Mouse (Mus musculus) limb, embryonic 13.5 days (tissue): ENCODE measurements around the gene Rere. TPM values are rescaled to one million over a fixed set of nuclear protein-coding genes. Genes with fewer than 3 reads are reported as not detected.

Experiments used
- ATAC-seq: fragments of 200-750 bp; cut with Nextera tagmentation; 2 replicates; pipeline ENCODE4 v1.8.0; 2017; ENCODE audit warnings: low read depth, moderate number of reproducible peaks, moderate TSS enrichment; ENCODE audit not compliant: low FRiP score
- H3K27ac ChIP-seq: fragments of 300-500 bp; sonication (generic); 2 replicates; pipeline ENCODE4 v1.5.1; 2015; ENCODE audit warnings: inconsistent platforms, mild to moderate bottlenecking, moderate library complexity
- H3K27me3 ChIP-seq: fragments of 300-500 bp; sonication (generic); 2 replicates; pipeline ENCODE4 v1.6.1; 2015; ENCODE audit warnings: mild to moderate bottlenecking, inconsistent platforms
- H3K36me3 ChIP-seq: fragments of 300-500 bp; sonication (generic); 2 replicates; pipeline ENCODE4 v1.6.1; 2015; ENCODE audit warnings: inconsistent platforms, mild to moderate bottlenecking, moderate library complexity
- H3K4me1 ChIP-seq: fragments of 300-500 bp; sonication (generic); 2 replicates; pipeline ENCODE4 v1.6.1; 2015; ENCODE audit warnings: inconsistent platforms
- H3K4me2 ChIP-seq: fragments of 300-500 bp; sonication (generic); replicated peaks from 2 replicates; pipeline ENCODE4 v1.6.1; 2015; ENCODE audit warnings: inconsistent platforms, mild to moderate bottlenecking, moderate library complexity
- H3K4me3 ChIP-seq: fragments of 300-500 bp; sonication (generic); 2 replicates; pipeline ENCODE4 v1.5.1; 2015; ENCODE audit warnings: moderate library complexity, mild to moderate bottlenecking, inconsistent platforms
- H3K9ac ChIP-seq: fragments of 300-500 bp; sonication (generic); 2 replicates; pipeline ENCODE4 v1.6.1; 2015; ENCODE audit warnings: mild to moderate bottlenecking, inconsistent platforms
- H3K9me3 ChIP-seq: fragments of 300-500 bp; sonication (generic); 2 replicates; pipeline ENCODE4 v1.6.1; 2016; ENCODE audit warnings: inconsistent platforms
- WGBS: fragments of 180-500 bp; shearing (Covaris S2); methylation state at CpG from one replicate; pipeline ENCODE4 v1.1.7; 2015; 5-methylcytosine and 5-hydroxymethylcytosine counted together
- polyA plus RNA-seq: library from polyadenylated mRNA; unstranded; fragments of >200 nt; fragmentation: Nextera tagmentation; extraction: Ambion mirVana; gene quantifications from 2 replicates; pipeline ENCODE4 v1.2.1, GENCODE M21; 2015

Gene Rere
- polyA plus RNA-seq, 1 experiment from 2014 or later: 24.2 TPM

- Histone ChIP-seq H3K4me2 (no peak overlapping the region), H3K9me3 (no peaks in the 10 kb centered on the region), H3K4me3 (no peak overlapping the region), H3K27me3 (no peaks in the 10 kb centered on the region), H3K36me3 (no peaks in the 10 kb centered on the region), H3K9ac (no peak overlapping the region), H3K4me1 (peaks cover 52% of the 10 kb centered on the region), H3K27ac (peak overlapping the region; percentile 22)
- no peak for ATAC-seq
- 66% methylated on average over 12 of the region's 12 CpGs for WGBS
Measured at GRCm38 (mm10) chr4:150454571-150455306, 173.3 kb downstream of the Rere start.

- 72% methylated on average over 1 of the region's 1 CpGs for WGBS
- H3K9ac ChIP-seq: no peak overlapping the region
- no peak for ATAC-seq
Measured at GRCm38 (mm10) chr4:150455750-150456149, 174.3 kb downstream of the Rere start.

GRCm38 (mm10) chr4:150456452-150456851, 175.0 kb downstream of the Rere start:
- Histone ChIP-seq H3K27ac (no peak overlapping the region), H3K9ac (no peak overlapping the region), H3K36me3 (no peaks in the 10 kb centered on the region), H3K27me3 (no peaks in the 10 kb centered on the region), H3K9me3 (no peaks in the 10 kb centered on the region), H3K4me1 (peaks cover 55% of the 10 kb centered on the region), H3K4me3 (no peak overlapping the region), H3K4me2 (no peak overlapping the region)
- ATAC-seq: no peak
- WGBS: 79% methylated on average over 7 of the region's 7 CpGs

More at GRCm38 (mm10) chr4:150455750-150456149, 174.3 kb downstream of the Rere start:
- H3K36me3 ChIP-seq: no peaks in the 10 kb centered on the region
- no peak overlapping the region for H3K4me2 ChIP-seq
- H3K27ac ChIP-seq: no peak overlapping the region
- H3K4me1 ChIP-seq: peaks cover 52% of the 10 kb centered on the region
- no peak overlapping the region for H3K4me3 ChIP-seq
- no peaks in the 10 kb centered on the region for H3K27me3 ChIP-seq
- no peaks in the 10 kb centered on the region for H3K9me3 ChIP-seq

GRCm38 (mm10) chr4:150456886-150457285, 175.4 kb downstream of the Rere start:
- no peak overlapping the region for H3K4me2 ChIP-seq
- H3K4me3 ChIP-seq: no peak overlapping the region
- H3K27me3 ChIP-seq: no peaks in the 10 kb centered on the region
- H3K36me3 ChIP-seq: no peaks in the 10 kb centered on the region
- peaks cover 54% of the 10 kb centered on the region for H3K4me1 ChIP-seq
- WGBS: 67% methylated on average over 2 of the region's 2 CpGs
- H3K27ac ChIP-seq: no peak overlapping the region
- H3K9ac ChIP-seq: no peak overlapping the region
- no peaks in the 10 kb centered on the region for H3K9me3 ChIP-seq
- ATAC-seq: no peak

- Histone ChIP-seq H3K9me3 (no peaks in the 10 kb centered on the region), H3K36me3 (no peaks in the 10 kb centered on the region), H3K4me2 (no peak overlapping the region), H3K4me1 (peaks cover 53% of the 10 kb centered on the region), H3K9ac (no peak overlapping the region), H3K27ac (no peak overlapping the region), H3K27me3 (no peaks in the 10 kb centered on the region), H3K4me3 (no peak overlapping the region)
- no peak for ATAC-seq
- 76% methylated on average over 4 of the region's 4 CpGs for whole genome bisulfite sequencing
Measured at GRCm38 (mm10) chr4:150457353-150457752, 175.9 kb downstream of the Rere start.

- no peak for ATAC-seq
- WGBS: 77% methylated on average over 7 of the region's 7 CpGs
- no peak overlapping the region for H3K9ac ChIP-seq
- no peaks in the 10 kb centered on the region for H3K36me3 ChIP-seq
- no peak overlapping the region for H3K27ac ChIP-seq
- H3K4me2 ChIP-seq: no peak overlapping the region
- no peaks in the 10 kb centered on the region for H3K9me3 ChIP-seq
- H3K27me3 ChIP-seq: no peaks in the 10 kb centered on the region
- H3K4me3 ChIP-seq: no peak overlapping the region
- H3K4me1 ChIP-seq: peaks cover 54% of the 10 kb centered on the region
Measured at GRCm38 (mm10) chr4:150457771-150458170, 176.3 kb downstream of the Rere start.

GRCm38 (mm10) chr4:150459022-150459794, 177.8 kb downstream of the Rere start:
- Histone ChIP-seq H3K27me3 (no peaks in the 10 kb centered on the region), H3K4me2 (no peak overlapping the region), H3K9me3 (no peaks in the 10 kb centered on the region), H3K36me3 (no peaks in the 10 kb centered on the region), H3K4me3 (no peak overlapping the region), H3K27ac (no peak overlapping the region), H3K4me1 (peaks cover 52% of the 10 kb centered on the region), H3K9ac (no peak overlapping the region)
- ATAC-seq: no peak
- 68% methylated on average over 6 of the region's 6 CpGs for WGBS

- H3K27ac ChIP-seq: no peak overlapping the region
- WGBS: 69% methylated on average over 5 of the region's 5 CpGs
- peaks cover 44% of the 10 kb centered on the region for H3K4me1 ChIP-seq
- H3K4me3 ChIP-seq: no peak overlapping the region
- no peak for ATAC-seq
- H3K36me3 ChIP-seq: no peaks in the 10 kb centered on the region
- H3K9ac ChIP-seq: no peak overlapping the region
- H3K27me3 ChIP-seq: no peaks in the 10 kb centered on the region
- H3K9me3 ChIP-seq: no peaks in the 10 kb centered on the region
- no peak overlapping the region for H3K4me2 ChIP-seq
Measured at GRCm38 (mm10) chr4:150460451-150460850, 179.0 kb downstream of the Rere start.

GRCm38 (mm10) chr4:150461011-150461410, 179.6 kb downstream of the Rere start:
- no peak overlapping the region for H3K9ac ChIP-seq
- no peak for ATAC-seq

GRCm38 (mm10) chr4:150461427-150462189, 180.2 kb downstream of the Rere start:
- Histone ChIP-seq H3K4me3 (no peak overlapping the region), H3K4me1 (peaks cover 43% of the 10 kb centered on the region), H3K36me3 (no peaks in the 10 kb centered on the region), H3K4me2 (no peak overlapping the region), H3K27ac (no peak overlapping the region), H3K9ac (no peak overlapping the region), H3K27me3 (no peaks in the 10 kb centered on the region), H3K9me3 (no peaks in the 10 kb centered on the region)
- 52% methylated on average over 6 of the region's 6 CpGs for WGBS
- ATAC-seq: no peak

More at GRCm38 (mm10) chr4:150461011-150461410, 179.6 kb downstream of the Rere start:
- Histone ChIP-seq H3K4me1 (peaks cover 47% of the 10 kb centered on the region), H3K4me2 (no peak overlapping the region), H3K27me3 (no peaks in the 10 kb centered on the region), H3K27ac (no peak overlapping the region), H3K36me3 (no peaks in the 10 kb centered on the region), H3K4me3 (no peak overlapping the region), H3K9me3 (no peaks in the 10 kb centered on the region)
- WGBS: 48% methylated on average over 5 of the region's 5 CpGs

GRCm38 (mm10) chr4:150462367-150462766, 180.9 kb downstream of the Rere start:
- 53% methylated on average over 4 of the region's 4 CpGs for WGBS
- Histone ChIP-seq H3K9me3 (no peaks in the 10 kb centered on the region), H3K27me3 (no peaks in the 10 kb centered on the region), H3K9ac (no peak overlapping the region), H3K36me3 (no peaks in the 10 kb centered on the region), H3K4me1 (peaks cover 38% of the 10 kb centered on the region), H3K27ac (0 out of 2 replicates have a peak overlapping the region, but pooled peaks have one; percentile 29), H3K4me3 (no peak overlapping the region), H3K4me2 (no peak overlapping the region)
- ATAC-seq: no peak

- 50% methylated on average over 4 of the region's 4 CpGs for WGBS
Measured at GRCm38 (mm10) chr4:150465759-150466158, 184.3 kb downstream of the Rere start.

More at GRCm38 (mm10) chr4:150465759-150466158, 184.3 kb downstream of the Rere start:
- Histone ChIP-seq H3K27ac (no peak overlapping the region), H3K36me3 (peaks cover 17% of the 10 kb centered on the region), H3K4me1 (peaks cover 25% of the 10 kb centered on the region), H3K27me3 (no peaks in the 10 kb centered on the region), H3K4me2 (no peak overlapping the region), H3K9me3 (no peaks in the 10 kb centered on the region), H3K4me3 (no peak overlapping the region), H3K9ac (no peak overlapping the region)
- peak; percentile 32; the same call in 1 of the 2 replicates for ATAC-seq
